Mouse (Mus musculus) cerebellum, adult 11 months (tissue): ENCODE data around the gene Sp140.
"Not testable (repeated sequence)": the region's sequence is repeated elsewhere in the genome, so short reads cannot be mapped to it uniquely, and the experiment has no call there.

Experiments
- DNase-seq: peaks from one replicate; pipeline ENCODE4 v3.0.0; 2022

Gene Sp140

DNA sequence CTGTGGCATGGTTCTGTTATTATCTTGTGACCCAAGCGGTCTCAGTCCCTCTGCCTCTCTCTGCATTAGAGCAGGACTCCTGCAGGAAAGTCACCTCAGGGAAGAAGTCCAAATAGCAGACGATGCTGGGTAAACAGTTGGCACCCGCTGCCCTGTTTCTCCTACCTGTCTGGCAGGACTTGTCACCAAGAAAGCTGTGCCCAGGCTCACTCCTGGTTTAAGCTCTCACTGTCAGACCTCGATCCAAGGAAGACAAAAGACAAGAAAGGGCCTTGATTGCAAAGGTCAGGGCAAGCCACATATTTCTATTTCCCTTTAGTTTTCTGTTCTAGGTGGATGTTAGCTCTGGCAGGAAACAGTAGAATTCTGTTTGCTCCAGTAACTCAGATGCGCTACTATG is 50.3 kb downstream of the Sp140 start:
- not testable (repeated sequence) for DNase-seq

DNA sequence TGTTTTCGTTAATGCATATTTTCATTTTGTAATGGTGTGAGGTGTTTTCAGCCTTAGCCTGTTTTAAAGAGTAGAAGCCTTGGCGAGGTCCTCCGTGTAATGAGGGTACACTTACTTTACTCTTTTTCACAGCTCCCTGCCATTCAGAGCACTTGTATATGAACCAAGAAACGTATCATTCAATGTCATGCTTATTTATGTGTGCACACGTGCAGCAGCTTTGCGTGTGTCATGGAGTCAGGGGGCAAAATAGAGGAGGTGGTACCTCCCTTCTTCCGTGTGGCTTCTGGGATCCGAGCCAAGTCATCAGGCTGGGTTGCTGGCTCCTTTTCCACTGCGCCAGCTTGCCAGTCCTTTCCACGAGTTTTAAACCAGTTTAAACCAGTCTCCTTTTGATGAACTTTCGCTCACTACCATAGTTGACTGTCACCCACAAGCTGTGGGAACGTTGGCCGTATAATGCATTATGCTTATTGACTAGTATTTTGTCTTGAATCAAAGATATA is 51.6 kb downstream of the Sp140 start:
- not testable (repeated sequence) for DNase-seq

DNA sequence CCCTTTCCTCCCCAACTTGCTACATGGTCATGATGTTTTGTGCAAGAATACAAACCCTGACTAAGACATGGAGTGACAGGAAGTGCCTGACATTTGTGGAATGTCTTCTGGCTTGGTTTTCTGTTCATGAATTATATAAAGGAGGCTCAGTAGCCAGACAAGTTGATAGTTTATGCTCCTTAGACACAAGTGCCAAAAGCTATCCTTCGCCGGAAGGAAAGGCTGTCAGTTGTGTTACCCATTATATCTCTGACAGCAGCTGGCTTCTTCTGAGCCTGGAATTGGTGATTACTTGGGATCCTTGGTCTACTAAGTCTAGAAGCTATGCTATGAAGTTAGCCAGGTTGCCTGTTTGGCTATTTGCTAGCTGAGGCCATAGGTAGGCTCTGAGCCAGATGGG is 57.0 kb downstream of the Sp140 start:
- not testable (repeated sequence) for DNase-seq

DNA sequence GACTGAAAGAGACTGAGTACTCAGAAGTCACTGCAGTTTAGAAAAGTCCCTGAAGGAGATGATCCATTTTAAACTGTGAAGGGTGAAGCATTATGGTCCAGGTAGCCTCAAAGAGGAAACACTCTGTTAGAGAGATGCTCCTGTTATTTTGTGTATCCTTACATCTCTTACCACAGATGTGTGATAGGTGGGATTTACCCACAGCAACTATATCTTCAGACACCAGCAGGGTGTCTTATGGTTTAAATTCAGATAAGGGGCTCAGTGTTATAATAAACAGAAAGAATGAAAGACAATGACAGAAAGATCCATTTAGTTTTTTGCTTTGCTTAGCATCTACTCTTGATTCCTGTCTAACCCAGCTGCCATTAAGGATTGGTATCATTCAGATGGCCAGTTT is 64.1 kb downstream of the Sp140 start:
- no peak for DNase-seq

DNA sequence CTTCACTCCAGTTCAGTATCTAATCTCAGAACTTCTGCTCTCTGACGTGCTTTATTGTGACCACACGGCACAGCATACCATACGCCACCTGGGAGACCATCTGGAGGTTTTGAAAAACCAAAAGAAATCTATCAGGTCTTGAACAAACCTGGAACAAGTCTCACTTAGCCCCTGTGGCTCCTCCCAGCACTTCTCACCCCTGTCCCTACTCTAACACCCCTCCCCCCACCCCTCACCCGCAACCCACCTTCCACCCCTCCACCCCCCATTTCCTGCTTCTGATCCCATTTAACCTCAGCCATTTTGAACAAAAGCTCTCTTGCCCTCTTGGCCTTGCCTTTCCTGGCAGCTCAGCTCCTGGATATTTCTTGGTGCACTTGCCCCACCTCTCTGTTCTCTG is 80.0 kb downstream of the Sp140 start:
- no peak for DNase-seq

DNA sequence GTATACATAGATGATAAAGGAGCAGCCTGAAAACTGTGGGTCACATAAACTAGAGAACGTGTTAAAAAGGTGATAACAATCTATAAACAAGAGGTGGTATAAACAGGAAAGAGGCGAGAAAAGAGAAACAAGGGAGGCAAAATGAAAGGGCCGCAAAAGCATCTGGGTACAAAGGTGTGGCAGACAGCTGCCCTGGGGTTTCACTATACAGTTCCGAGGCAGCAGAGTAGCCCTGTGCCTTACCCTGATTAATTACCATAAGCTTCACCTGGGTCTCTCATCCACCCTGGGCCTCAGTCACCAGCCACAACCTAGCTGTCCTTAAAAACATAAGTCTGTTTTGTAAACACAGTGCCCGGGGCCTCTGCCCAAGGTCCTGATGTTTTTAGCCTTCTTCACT is 86.5 kb downstream of the Sp140 start:
- no peak for DNase-seq

DNA sequence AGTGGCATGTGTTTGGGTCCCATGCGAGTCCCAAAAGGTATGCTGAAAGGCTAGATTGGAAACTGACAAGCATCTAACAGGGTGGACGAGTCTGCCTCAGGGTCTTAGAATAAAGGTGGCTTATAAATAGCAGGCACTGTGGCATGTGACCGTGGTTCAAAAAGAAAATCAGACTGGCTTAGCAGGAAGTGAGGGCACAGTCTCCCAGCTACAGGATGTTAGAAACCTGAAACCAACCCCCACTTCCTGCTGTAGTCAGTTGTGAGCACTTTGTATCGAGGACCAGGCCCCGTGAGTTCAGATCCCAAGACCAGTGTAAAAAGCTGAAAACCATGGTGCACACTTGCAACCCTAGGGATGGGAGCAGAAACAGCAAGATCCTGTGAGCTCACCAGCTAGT is 87.2 kb downstream of the Sp140 start:
- no peak for DNase-seq

DNA sequence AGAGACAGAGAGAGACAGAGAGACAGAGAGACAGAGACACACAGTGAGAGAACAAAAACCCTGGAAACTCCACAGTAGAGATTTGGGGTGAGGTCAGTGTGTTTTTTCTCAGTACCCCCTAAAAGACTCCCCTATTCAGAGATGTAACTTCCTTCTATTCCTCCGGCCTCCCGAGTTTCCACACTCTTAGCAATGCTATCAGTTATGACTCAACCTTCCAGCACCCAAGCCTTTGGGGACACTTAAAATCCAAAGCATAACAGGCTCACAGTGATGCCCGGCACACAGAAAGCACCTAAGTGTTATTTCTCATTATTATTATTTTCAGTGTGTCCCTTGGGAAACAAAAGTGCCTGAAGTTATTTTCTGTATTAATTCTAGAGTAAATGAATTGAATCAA is 90.4 kb downstream of the Sp140 start:
- no peak for DNase-seq

DNA sequence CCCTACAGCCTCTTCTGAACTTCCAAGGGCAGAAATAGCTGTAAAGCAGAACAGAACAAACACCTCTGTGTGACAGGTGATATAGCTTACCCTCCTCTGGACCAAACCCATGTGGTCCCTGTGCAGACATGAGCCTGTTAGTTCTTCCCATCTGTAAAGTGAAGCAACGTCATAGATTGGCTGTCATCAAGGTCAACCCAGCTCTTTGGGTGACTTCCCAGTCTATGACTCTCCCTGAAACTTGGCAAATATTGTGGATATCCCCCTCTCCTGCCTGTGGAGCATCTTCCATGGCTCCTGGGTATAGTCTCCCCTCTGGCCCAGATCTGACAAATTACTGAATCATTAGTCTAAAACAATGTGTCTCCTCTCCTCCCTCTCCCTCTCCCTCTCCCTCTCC is 92.1 kb downstream of the Sp140 start:
- no peak for DNase-seq

DNA sequence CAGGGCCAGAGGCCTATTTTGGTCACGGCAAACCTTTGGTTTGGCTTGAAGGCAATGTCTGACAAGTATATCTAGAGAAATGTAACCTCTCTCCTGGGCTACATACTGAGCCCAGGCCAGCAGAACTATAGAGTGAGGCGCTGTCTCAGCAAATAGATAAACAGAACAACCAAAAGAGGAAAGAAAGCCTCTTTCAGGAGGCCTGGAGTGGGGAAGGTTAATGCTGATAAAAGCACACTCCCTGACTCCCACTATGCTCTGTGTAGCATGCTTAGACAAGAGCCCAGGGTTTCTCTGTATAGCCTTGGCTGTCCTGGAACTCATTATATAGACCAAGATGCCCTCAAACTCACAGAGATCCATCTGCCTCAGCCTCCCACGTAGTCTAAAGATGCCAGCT is 93.1 kb downstream of the Sp140 start:
- DNase-seq, result no peak
